Mouse (Mus musculus) embryonic facial prominence, embryonic 11.5 days (tissue): ENCODE measurements around the gene Gna13. TPM values are rescaled to one million over a fixed set of nuclear protein-coding genes. Genes with fewer than 3 reads are reported as not detected.
A peak's percentile ranks its signal among the peaks of the same experiment; 100 is the strongest.

Experiments
- ATAC-seq: fragments of 200-750 bp; cut with Nextera tagmentation; replicated peaks from 2 replicates; pipeline ENCODE4 v1.8.0; 2017; ENCODE audit warnings: low read depth; ENCODE audit not compliant: insufficient number of reproducible peaks, low FRiP score, low TSS enrichment
- DNase-seq: peaks from one replicate; pipeline ENCODE4 v3.0.0-alpha.2; 2015; ENCODE audit warnings: low spot score
- H3K27ac ChIP-seq: fragments of 300-500 bp; sonication (generic); replicated peaks from 2 replicates; pipeline ENCODE4 v1.5.1; 2014; ENCODE audit warnings: mild to moderate bottlenecking, low read depth, low read length, control low read depth
- H3K27me3 ChIP-seq: fragments of 300-500 bp; sonication (generic); 2 replicates; pipeline ENCODE4 v1.6.1; 2014; ENCODE audit warnings: mild to moderate bottlenecking, low read length, moderate library complexity, mixed read lengths; ENCODE audit not compliant: control insufficient read depth, insufficient read depth
- H3K36me3 ChIP-seq: fragments of 300-500 bp; sonication (generic); replicated peaks from 2 replicates; pipeline ENCODE4 v1.6.1; 2014; ENCODE audit warnings: low read depth, mild to moderate bottlenecking, low read length, moderate library complexity, mixed read lengths; ENCODE audit not compliant: control insufficient read depth, insufficient read depth
- H3K4me1 ChIP-seq: fragments of 300-500 bp; sonication (generic); 2 replicates; pipeline ENCODE4 v1.6.1; 2014; ENCODE audit warnings: low read length, mixed read lengths; ENCODE audit not compliant: control insufficient read depth, insufficient read depth
- H3K4me2 ChIP-seq: fragments of 300-500 bp; sonication (generic); 2 replicates; pipeline ENCODE4 v1.6.1; 2014; ENCODE audit warnings: low read depth, mild to moderate bottlenecking, control low read depth, low read length, moderate library complexity
- H3K4me3 ChIP-seq: fragments of 300-500 bp; sonication (generic); 2 replicates; pipeline ENCODE4 v1.5.1; 2014; ENCODE audit warnings: low read depth, low read length, control low read depth
- H3K9ac ChIP-seq: fragments of 300-500 bp; sonication (generic); replicated peaks from 2 replicates; pipeline ENCODE4 v1.6.1; 2014; ENCODE audit warnings: mild to moderate bottlenecking, control low read depth, low read length
- H3K9me3 ChIP-seq: fragments of 300-500 bp; sonication (generic); replicated peaks from 2 replicates; pipeline ENCODE4 v1.6.1; 2016; ENCODE audit warnings: mild to moderate bottlenecking, low read length, inconsistent platforms, mixed read lengths; ENCODE audit not compliant: control insufficient read depth
- WGBS: fragments of 180-500 bp; shearing (Covaris S2); extraction: QIAGEN DNeasy Blood & Tissue Kit; methylation state at CpG from one replicate; pipeline ENCODE4 v1.1.7; 2014; 5-methylcytosine and 5-hydroxymethylcytosine counted together
- polyA plus RNA-seq: library from polyadenylated mRNA; unstranded; fragments of >200 nt; fragmentation: Nextera tagmentation; extraction: Ambion mirVana; gene quantifications from 2 replicates; pipeline ENCODE4 v1.2.1, GENCODE M21; 2014

Gene Gna13
- polyA plus RNA-seq, 1 experiment from 2014 or later = 20.8 TPM

- H3K4me2 ChIP-seq = no peak overlapping the region
- 75% methylated on average over 1 of the region's 1 CpGs for WGBS
- no peaks in the 10 kb centered on the region for H3K36me3 ChIP-seq
- no peak overlapping the region for H3K4me3 ChIP-seq
- H3K9ac ChIP-seq = no peak overlapping the region
- no peaks in the 10 kb centered on the region for H3K4me1 ChIP-seq
- no peak for ATAC-seq
- H3K27ac ChIP-seq = no peak overlapping the region
- no peaks in the 10 kb centered on the region for H3K27me3 ChIP-seq
- no peaks in the 10 kb centered on the region for H3K9me3 ChIP-seq
- no peak for DNase-seq
Measured at GRCm38 (mm10) chr11:109423294-109423693, 60.7 kb downstream of the Gna13 start.

- no peaks in the 10 kb centered on the region for H3K27me3 ChIP-seq
- no peaks in the 10 kb centered on the region for H3K4me1 ChIP-seq
- no peaks in the 10 kb centered on the region for H3K9me3 ChIP-seq
- H3K4me2 ChIP-seq = peak within 1 kb of the TSS; percentile 58
- H3K9ac ChIP-seq = peak within 1 kb of the TSS; percentile 76
- peak within 1 kb of the TSS; percentile 57 for H3K4me3 ChIP-seq
- peak; percentile 99 for DNase-seq
- H3K36me3 ChIP-seq = no peaks in the 10 kb centered on the region
- ATAC-seq = peak; percentile 96
- H3K27ac ChIP-seq = peak within 1 kb of the TSS; percentile 29; the same call in 1 of the 2 replicates
- WGBS = 1% methylated on average over 64 of the region's 65 CpGs
Measured at GRCm38 (mm10) chr11:109425392-109426271, 63.0 kb downstream of the Gna13 start, which contains the start of gene Amz2. TSS of gene Amz2 (plus strand) at chr11:109425946.

GRCm38 (mm10) chr11:109426272-109426586 lies 63.6 kb downstream of the Gna13 start:
- Histone ChIP-seq H3K4me1 (no peaks in the 10 kb centered on the region), H3K4me2 (peak overlapping the region; percentile 58), H3K9me3 (no peaks in the 10 kb centered on the region), H3K9ac (peak overlapping the region; percentile 76), H3K27me3 (no peaks in the 10 kb centered on the region), H3K36me3 (no peaks in the 10 kb centered on the region), H3K27ac (peak overlapping the region; percentile 29; the same call in 1 of the 2 replicates), H3K4me3 (peak overlapping the region; percentile 57)
- DNase-seq = no peak
- ATAC-seq = no peak
- under 1% methylated on average over 11 of the region's 11 CpGs for WGBS

GRCm38 (mm10) chr11:109427353-109427752 lies 64.7 kb downstream of the Gna13 start:
- Histone ChIP-seq H3K27me3 (no peaks in the 10 kb centered on the region), H3K27ac (no peak overlapping the region), H3K9ac (no peak overlapping the region), H3K9me3 (no peaks in the 10 kb centered on the region), H3K4me1 (no peaks in the 10 kb centered on the region), H3K4me2 (no peak overlapping the region), H3K36me3 (no peaks in the 10 kb centered on the region), H3K4me3 (no peak overlapping the region)
- DNase-seq (no peak), ATAC-seq (no peak)
- 93% methylated on average over 5 of the region's 5 CpGs for WGBS

GRCm38 (mm10) chr11:109434233-109434798 lies 71.7 kb downstream of the Gna13 start:
- Histone ChIP-seq H3K27ac (no peak overlapping the region), H3K4me2 (no peak overlapping the region), H3K36me3 (no peaks in the 10 kb centered on the region), H3K27me3 (no peaks in the 10 kb centered on the region), H3K9me3 (no peaks in the 10 kb centered on the region), H3K4me3 (no peak overlapping the region), H3K9ac (no peak overlapping the region), H3K4me1 (no peaks in the 10 kb centered on the region)
- ATAC-seq = no peak
- 93% methylated on average over 16 of the region's 16 CpGs for WGBS
- DNase-seq = no peak

GRCm38 (mm10) chr11:109436889-109437288 lies 74.3 kb downstream of the Gna13 start:
- Histone ChIP-seq H3K9me3 (no peaks in the 10 kb centered on the region), H3K4me3 (no peak overlapping the region), H3K4me2 (no peak overlapping the region), H3K27ac (no peak overlapping the region), H3K4me1 (peaks cover 6% of the 10 kb centered on the region; the same call in 1 of the 2 replicates), H3K36me3 (no peaks in the 10 kb centered on the region), H3K9ac (no peak overlapping the region), H3K27me3 (0 out of 2 replicates have a peak, but pooled peaks cover 3% of the 10 kb centered on the region)
- ATAC-seq (no peak), DNase-seq (no peak)
- WGBS = 70% methylated on average over 7 of the region's 8 CpGs

GRCm38 (mm10) chr11:109439209-109439608 lies 76.6 kb downstream of the Gna13 start:
- peak; percentile 52; the same call in 1 of the 2 replicates for ATAC-seq
- WGBS = 26% methylated on average over 5 of the region's 5 CpGs
- Histone ChIP-seq H3K4me1 (peaks cover 6% of the 10 kb centered on the region; the same call in 1 of the 2 replicates), H3K4me2 (no peak overlapping the region; the same call in 1 of the 2 replicates), H3K4me3 (no peak overlapping the region), H3K27ac (no peak overlapping the region), H3K27me3 (0 out of 2 replicates have a peak, but pooled peaks cover 3% of the 10 kb centered on the region), H3K9ac (no peak overlapping the region), H3K36me3 (no peaks in the 10 kb centered on the region), H3K9me3 (no peaks in the 10 kb centered on the region)
- DNase-seq = no peak
